Mouse (Mus musculus) ES-CJ7 (cell line): Measurements from ENCODE around the gene Focad.

Experiments
- DNase-seq: peaks from one replicate; pipeline ENCODE4 v3.0.0; 2011; ENCODE audit warnings: low read depth, low spot score

Gene Focad

DNA sequence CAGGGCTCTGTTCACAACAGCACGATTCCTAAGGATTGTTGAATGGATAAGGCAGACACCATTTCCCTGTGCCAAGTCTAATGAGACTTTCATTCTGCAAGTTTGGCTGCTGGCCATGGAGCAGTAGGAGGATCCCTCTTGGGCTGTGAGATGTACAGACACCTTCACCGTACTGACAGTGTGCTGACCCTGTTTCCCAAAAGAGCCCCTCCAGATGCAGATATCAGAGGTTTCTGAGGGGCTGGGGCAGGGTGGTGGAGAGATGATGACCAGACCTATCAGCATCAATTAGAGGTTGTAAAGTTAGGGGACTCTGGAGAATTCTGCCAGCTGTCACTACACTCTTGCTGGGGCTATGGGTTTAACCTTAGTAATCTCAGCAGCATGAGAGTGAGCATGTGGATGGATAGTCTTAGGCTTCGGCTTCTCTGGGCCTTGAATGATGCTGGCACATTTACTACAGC lies 115.0 kb downstream of the Focad start:
- no peak for DNase-seq

DNA sequence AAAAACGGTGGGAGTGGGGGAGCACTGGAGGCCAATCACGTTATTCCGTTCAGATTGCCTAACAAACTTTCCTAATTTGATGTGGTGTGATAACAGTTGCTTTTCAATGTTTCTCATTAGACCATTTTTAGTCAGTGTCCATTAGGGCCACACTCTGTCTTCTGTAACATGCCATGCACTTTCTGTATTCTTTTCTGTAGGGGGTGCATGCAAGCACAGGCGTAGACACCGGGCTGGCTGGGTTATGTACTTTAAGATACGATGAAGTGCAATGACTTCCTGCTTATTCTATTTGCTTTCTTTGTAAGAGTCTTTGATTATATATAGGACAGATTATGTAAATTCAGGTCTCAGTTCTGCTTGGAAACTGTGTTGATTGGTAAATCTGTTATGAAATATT lies 116.2 kb downstream of the Focad start:
- DNase-seq = no peak

DNA sequence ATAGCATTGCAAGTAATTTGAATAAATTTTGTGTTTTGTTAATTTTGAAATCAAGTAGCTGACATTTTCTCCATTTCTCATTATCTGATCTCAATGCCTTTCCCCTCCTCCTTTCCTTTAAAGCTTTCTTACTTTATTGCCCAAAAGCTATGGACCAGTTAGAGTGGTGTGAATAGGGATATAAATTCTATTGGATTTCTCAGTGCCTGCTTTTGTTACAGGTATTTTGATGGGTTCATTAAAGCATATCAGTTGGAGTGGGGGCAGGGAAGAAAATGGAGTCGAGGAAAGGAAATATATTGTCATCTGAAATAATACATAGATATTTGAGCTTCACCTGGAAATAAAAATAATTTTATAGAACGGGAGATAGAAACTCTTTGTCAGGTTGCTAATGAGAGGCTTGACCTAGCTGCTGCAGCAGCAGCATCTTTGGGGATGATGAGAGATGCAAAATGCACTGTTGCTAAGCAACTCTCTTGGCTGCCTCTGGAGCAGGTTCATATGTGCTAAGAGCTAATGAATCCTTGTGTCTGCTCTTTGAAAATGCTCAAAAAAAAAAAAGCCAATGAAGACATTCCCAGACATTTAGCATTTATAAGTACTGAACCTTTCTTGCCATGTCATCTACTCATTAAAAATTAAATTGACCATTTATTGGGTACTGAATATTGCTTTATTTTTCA lies 116.9 kb downstream of the Focad start:
- no peak for DNase-seq

DNA sequence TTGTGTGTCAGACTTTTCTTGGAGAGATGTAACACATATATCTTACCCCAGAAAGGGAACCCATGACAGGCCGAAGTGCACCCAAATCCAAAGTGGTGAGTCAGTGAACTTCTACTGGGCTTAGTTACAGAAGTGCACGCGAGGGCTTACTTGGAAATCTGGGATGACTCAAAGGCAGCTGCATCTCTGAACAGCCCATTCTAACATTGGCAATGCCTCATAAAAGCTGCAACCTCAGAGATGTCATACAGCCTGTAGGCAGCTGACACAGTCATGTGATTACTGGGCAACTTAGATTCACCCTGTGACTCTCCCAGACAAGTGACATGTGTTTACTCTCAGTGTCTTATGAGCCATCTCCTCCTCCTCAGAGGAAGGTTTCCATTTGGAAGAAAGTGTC lies 119.5 kb downstream of the Focad start:
- DNase-seq = no peak

DNA sequence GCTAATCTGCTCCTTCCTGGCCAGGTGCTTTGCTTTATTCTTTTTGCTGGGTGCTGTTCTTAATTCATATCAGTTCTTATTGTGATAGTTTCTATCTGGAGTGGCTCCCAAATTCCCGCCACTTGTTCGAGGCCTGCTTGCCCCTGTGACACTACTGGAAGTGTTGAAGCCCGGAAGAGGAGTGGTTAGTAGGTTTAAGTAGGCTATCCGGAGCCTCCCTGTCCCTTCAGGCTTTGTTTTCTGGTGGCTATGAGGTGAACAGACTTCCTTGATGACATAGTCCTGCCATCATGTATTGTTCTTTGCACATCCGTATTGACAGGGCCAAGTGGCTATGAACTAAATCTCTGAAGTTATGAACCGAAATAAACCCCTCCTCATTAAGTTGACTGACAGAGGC lies 123.9 kb downstream of the Focad start:
- no peak for DNase-seq

DNA sequence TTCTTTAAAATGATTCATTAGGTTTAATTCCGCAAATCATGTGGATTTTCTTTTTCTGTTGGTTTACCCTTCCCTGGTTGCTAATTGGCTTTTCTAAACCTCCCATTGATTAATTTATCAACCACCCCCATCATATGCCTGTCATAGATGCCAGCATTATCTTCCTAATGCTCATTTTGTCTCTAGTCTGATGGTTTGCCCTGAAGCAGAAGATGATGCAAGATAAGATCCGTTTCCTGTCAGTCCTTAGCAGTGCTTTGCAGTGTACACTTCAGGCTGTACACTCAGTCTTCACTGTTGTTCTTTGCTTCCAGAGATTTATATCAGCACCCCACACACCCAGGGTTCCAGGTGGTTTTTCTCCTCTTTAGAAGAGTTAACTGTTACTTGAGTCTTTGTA lies 124.4 kb downstream of the Focad start:
- no peak for DNase-seq

DNA sequence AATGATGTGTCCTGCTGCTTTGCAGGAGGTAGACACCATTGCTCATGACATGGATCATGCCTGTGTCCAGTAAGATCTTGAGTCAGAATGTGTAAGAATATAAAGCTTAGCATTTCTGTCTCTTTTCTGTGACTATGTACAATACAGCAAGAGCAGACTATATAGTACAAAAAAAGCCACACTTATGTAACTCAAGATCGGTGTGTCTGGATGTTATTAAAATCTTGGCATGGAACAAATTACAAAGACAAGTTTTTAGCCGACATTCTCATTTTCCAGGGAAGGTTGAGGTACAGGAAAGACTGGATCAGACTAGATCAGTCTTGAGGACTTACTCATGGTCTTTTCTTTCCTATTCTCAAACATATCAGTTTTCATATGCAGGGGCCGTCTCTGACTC lies 136.9 kb downstream of the Focad start:
- DNase-seq = no peak

DNA sequence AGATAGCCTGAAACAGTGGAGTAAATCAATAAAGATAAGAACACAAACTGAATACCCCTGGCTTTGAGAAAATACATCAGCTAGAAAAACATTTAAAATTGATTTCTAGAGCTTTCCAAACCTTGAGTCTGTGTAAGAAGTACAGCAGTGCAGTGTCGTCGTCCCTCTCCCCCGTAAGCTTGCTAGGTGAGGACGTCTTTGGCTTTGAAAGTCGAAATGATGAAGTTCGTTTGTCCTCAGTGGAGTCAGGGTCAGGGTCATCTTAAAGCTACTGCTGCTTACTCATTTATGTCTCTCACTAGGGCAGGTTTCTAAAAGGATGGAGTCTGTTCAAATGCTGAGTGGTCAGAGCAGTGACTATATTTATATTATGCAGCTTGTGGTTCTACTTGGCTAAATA lies 141.5 kb downstream of the Focad start:
- DNase-seq = no peak

DNA sequence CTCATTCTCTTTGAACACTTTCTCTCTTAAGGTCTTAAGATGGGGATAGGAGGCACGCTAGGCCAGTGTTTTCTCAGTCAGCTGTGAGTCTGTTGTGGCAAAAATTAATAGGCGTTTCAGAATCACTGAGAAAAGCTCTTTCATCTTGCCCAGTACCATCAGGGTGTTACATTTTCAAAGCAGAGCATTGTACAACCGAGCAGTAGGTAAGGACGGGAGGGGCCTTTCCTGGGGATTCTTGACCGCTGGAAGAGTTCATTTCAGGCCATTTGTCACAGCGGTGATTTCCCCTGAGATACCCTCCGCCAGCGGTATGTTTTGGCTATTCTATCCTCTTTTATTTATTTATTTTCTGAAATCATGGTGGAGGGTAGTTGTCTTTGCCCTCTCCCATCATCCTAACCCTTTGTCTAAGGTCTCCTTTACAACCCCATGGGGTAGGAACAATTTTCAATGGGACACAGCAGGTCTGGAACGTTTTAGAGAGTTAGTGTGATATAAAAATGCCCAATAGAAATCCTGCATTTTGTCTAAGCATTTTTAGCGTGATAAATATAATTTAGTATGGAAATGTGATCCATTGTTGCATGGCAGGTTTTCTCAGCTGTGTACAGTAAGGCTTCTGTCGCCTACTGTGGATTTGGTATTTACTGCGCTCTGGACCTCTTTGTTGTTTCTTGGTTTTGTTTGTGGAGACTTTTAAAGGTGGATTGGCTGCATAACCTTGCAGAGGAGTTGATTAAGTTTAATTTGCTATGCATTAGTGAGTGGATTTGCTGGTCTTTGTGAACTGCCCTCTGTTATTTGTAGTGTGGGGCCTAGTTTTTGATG lies 142.7 kb downstream of the Focad start:
- DNase-seq = no peak

DNA sequence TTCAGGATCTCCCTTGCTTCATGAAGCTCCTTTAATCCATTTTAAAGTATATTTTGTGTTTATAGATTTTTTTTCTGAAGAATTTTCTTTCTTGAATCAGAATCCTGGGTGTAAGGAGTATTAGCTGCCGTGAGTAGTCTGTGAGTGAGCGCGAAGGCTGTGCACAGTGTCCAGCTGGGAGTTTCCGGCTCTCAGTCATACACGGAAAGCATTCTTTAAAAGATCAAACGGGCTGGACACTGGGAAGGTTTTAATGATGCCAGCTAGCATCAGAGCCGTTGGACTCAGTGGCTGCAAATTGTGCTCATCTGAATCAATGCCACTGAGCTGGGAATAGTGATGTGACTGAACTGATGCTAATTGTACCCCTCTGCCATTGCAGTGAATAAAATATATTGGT lies 143.9 kb downstream of the Focad start:
- no peak for DNase-seq

DNA sequence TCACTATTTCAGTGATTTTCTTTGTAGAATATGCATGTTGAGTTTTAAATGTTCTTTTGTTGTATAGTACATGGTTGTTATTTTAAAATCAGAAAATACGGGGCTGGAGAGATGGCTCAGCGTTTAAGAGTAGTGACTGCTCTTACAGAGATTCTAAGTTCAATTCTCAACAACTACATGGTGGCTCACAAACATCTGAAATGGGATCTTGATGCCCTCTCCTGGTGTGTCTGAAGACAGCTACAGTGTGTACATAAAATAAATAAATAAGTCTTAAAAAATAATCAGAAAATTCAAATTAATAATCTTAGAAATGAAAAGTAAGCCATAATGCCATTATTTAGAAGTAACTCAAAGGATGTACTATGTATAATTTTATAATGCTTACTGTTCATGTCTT lies 149.4 kb downstream of the Focad start:
- DNase-seq = no peak

DNA sequence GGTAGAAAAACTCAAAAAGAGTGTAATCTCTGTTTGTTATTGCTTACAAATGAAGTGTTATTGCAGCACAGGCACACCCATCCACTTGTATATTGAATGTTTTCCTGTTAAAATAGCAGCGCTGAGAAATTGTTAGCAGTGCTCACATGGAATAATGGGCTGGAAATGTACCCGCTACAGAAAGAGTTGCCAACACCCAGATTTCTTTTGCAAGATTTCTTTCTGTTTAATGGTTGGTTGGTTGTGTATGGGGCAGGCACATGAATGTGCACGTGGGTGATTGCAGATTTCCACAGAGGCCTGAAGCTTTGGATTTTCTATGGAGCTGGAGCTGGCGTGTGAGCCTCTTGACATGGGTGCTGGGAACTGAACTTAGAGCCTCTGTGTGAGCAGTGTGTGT lies 151.1 kb downstream of the Focad start:
- DNase-seq = no peak

DNA sequence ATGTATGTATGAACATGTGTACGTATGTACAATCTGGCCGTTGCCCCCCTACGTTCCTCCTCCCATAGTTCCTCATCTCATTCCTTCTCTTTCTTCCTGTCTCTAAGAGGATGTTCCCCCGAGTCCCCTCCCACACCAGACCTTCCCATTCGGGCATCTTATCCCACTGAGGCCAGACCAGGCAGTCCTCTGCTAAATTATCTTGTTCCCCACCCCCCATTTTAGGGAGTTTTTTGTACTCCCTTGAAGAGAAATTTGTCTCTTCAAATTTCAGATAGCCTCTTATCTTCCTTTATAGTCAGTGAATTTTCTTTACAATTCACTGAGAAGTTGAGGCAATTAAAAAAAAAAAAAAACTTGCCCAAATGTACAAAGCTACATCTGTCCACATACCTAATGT lies 166.9 kb downstream of the Focad start:
- DNase-seq = no peak

DNA sequence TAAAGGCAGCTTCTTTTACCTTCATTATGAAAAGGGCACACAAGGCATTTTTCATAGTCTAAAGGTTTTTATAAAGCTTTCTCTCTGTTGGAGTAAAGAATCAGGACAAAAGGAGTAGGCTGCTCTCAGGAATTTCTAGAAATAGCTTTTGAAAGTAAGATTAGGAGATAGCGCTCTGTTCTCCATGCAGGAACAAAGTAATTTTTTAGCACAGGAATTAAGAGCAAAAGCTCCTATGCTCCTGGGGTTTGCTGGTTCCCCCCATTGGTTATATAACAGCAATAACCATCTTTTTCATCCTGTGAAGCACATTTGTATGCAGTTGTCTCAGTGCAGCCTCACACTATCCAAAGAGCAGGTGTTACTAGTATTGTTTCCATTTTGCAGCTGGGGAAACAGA lies 170.1 kb downstream of the Focad start:
- DNase-seq = no peak

DNA sequence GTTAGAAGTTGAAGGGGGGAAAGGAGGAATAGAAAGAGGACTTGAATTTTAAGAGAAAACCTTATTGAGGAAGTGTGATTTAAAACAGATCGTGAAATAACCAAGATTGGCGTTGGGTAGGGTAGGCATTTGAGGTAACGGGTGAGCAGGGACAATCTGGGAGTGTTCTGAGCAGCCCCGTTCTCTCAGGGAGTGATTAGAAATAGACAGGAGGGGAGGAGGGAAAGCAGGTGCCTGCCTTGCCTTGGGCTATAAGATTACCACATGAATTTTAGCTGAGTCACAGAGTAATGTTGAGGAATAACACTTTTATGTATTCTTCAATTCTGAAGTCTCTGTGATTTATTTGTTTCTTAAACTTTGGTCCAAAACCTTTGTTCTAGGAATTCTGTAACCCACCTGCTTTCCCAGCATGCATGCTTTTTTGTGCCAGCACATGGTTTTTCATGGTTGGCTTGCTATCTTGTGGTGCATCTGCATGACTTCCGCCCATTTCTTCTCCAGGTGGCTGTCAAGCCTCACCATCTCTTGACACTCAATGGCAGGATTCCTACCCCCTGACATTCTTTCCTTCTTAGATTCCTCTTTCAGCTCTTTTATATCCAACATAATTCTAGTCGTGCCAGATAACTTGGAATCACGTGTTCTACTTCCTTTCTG lies 176.1 kb downstream of the Focad start:
- no peak for DNase-seq

DNA sequence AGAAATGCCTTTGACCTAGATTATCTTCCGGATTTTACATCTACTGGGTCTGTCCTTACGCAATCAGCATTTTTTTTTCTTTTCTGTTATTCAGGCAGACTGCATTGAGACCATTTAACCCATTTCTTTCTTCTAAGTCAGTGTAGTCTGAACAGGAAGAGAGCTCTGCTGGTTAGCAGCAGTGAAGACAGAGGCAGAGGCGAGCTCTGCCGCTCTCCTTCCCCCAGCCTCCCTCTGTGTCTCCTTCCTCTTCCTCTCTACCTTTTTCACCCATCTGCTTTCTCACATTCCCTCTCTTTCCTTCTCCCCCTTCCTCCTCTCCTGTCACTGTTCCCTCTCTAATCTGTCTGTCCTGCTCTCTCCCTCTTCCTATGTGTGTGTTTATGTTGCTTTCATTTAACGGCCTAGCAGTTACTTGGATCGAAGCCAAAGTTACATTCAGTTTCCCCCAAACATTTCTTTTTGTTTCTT lies 181.2 kb downstream of the Focad start:
- DNase-seq = no peak

DNA sequence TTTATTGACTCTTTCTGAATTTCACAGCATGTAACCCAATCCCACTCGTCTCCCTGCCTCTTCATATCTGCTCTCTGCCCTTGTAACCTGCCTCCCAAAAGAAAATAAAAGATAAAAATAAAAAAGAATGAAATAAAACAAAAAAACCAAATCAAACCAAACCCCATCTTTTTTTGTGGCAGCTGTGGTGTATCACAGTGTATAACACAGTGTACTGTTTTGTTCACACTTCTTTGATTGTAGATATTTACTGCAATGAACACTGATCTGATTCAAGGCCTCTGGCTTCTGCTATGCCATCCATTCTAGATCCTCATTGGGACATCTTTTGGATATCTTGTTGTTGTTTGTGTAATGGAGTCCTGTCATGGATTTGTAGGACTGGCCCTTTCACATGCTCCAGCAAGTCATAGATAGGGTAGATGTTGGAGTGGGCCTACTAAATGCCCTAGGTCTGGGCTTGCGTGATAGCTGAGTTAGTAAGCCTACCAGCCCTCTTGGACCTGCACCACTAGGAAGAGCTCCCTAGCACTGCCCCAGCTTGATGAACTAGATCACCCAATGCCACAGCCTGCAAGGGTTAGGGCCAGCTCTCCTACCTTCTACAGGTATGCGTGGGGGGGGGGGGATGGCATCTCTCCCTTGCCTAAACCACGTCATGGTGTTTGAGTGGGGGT lies 181.8 kb downstream of the Focad start:
- no peak for DNase-seq

DNA sequence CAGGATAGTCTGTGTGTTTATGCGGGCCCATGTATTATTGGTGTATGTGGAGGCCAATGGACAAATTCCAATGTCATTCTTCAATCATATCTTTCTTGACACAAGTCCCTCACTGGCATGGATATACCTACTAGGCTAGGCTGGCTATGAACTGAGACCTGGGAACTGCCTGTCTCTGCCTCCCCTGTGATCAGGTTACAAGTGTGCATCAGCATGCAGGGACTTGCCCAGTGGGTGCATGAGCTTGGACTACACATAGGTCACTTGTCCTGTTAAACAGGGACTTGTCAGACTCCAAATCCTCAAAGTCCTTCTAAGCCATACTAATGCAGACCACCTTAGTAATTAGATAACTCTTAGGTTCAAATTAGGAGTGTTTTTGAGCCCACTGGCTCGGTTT lies 184.1 kb downstream of the Focad start:
- no peak for DNase-seq

DNA sequence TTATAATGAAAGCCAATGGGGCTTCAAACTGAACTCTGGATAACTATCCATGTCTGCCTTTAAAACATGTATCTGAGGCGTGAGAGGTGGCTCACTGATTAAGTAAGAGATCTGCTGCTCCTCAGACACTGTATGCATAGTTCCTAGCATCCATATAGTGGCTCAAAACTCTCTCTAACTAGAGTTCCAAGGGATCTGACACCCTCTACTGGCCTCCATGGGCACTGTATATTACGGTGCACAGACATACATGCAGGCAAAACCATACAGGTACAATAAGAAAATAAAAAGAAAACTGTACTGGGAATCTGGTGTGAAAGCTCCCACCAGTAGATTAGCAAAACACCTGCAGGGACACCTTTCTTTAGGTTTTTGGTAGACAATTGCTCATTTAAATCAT lies 186.1 kb downstream of the Focad start:
- DNase-seq = peak; percentile 41

DNA sequence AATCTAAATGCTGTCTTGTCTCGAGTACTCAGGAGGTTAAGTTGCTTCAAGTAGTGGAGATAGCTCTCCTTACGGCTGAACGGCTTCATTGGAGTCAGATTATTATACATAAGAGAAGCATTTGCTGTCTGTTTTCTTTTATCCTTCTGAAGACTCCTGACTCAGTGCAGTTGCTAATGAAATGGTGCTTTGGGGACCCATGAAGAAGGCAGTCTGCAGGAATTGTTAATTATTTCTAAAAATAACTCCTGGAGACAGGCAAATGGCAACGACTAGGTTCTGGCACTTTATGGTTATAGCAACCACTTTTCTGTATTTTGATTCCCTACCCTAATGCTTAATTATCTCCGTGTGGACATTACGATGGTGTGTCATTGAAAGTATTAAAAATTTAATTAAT lies 201.1 kb downstream of the Focad start:
- DNase-seq = no peak

DNA sequence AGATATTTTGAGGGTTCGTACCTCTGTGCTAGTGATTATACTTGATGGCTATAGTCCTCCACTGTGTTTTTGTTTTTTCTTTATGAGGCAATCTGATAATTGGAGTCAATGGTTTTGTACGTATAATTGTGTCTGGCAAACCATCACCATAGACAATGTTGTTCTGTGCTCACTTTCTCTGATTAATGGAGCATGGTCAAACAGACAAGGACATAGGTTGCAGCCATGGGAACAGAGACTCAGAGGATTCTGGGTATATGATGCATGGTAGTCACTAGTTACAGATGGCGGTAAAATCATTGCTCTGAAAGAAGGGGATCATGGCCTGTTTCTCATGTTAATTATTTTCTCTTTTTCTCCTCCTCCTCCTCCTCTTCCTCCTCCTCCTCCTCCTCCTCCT lies 205.1 kb downstream of the Focad start:
- no peak for DNase-seq
